27 mouse cellular contexts compared by ENCODE assay signal in the genomic region with DNA sequence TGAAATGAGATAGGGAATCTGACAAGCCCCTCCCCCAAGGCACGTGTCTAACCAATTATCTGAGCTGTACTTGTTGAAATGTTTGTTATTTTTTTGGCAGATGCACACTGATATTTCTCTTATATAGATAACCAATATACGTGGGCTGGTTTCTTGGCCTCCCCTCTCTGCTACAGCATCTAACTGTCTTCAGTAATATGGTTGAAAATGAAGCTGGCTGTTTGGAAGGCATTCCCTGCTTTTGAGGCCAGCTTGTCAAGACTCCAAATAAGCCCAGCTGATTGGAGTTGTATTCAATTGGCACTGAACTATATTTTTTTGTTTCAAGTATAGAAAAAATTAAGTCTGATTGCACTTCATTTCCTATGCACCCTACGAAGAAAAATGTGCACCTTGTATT.
A peak's percentile ranks its signal among the peaks of the same experiment; 100 is the strongest.
DNase-seq lines count a peak whose midpoint lies in the region; ATAC-seq lines count a peak whose summit lies in the region.
"Had no signal": no experiment of that assay in that cellular context is flagged by ENCODE, and none has a peak within 500 bp of the region (broad histone marks: within the 10 kb centered on the region; RNA-seq: fewer than 3 reads in every experiment).

No protein-coding gene starts in this region.

- no peak overlapping the region for H3K4me3 ChIP-seq in forebrain, embryonic 15.5 days
- H3K4me3 ChIP-seq in forebrain, embryonic 11.5 days (ENCODE audit: low read depth, low read length) = no peak overlapping the region
- H3K4me3 ChIP-seq: embryonic facial prominence, embryonic 12.5 days; erythroblast, embryonic 14.5 days; heart, adult 2 months; heart, embryonic 10.5 days; heart, embryonic 13.5 days had no signal

- no peaks in the 10 kb centered on the region for H3K4me1 ChIP-seq in forebrain, embryonic 15.5 days
- no peaks in the 10 kb centered on the region for H3K4me1 ChIP-seq in forebrain, embryonic 11.5 days (replicated peaks; ENCODE audit: control insufficient read depth, insufficient read depth, low read length)
- H3K4me1 ChIP-seq: embryonic facial prominence, embryonic 12.5 days; heart, embryonic 10.5 days; heart, embryonic 13.5 days had no signal

- H3K9me3 ChIP-seq in forebrain, embryonic 15.5 days = no peaks in the 10 kb centered on the region
- no peaks in the 10 kb centered on the region for H3K9me3 ChIP-seq in forebrain, embryonic 11.5 days (ENCODE audit: control insufficient read depth, low read length)
- H3K9me3 ChIP-seq: embryonic facial prominence, embryonic 12.5 days; heart, embryonic 10.5 days; heart, embryonic 13.5 days had no signal

- no peaks in the 10 kb centered on the region for H3K27me3 ChIP-seq in forebrain, embryonic 15.5 days
- H3K27me3 ChIP-seq in forebrain, embryonic 11.5 days (ENCODE audit: control insufficient read depth, insufficient read depth, low read length) = no peaks in the 10 kb centered on the region
- H3K27me3 ChIP-seq: embryonic facial prominence, embryonic 12.5 days; heart, embryonic 13.5 days had no signal

- no peak overlapping the region for H3K27ac ChIP-seq in forebrain, embryonic 15.5 days (replicated peaks)
- no peak overlapping the region for H3K27ac ChIP-seq in forebrain, embryonic 11.5 days (ENCODE audit: low read depth, low read length)
- H3K27ac ChIP-seq: embryonic facial prominence, embryonic 12.5 days; heart, adult 2 months; heart, embryonic 10.5 days; heart, embryonic 13.5 days; hindbrain, embryonic 14.5 days; hindbrain, postnatal 0 days had no signal

- H3K36me3 ChIP-seq in forebrain, embryonic 15.5 days = no peaks in the 10 kb centered on the region
- H3K36me3 ChIP-seq in forebrain, embryonic 11.5 days (ENCODE audit: control insufficient read depth, insufficient read depth, low read length) = no peaks in the 10 kb centered on the region
- H3K36me3 ChIP-seq: embryonic facial prominence, embryonic 12.5 days; heart, embryonic 10.5 days; heart, embryonic 13.5 days had no signal

- no peak overlapping the region for H3K9ac ChIP-seq in forebrain, embryonic 15.5 days (replicated peaks)
- no peak overlapping the region for H3K9ac ChIP-seq in forebrain, embryonic 11.5 days (ENCODE audit: low read length)
- H3K9ac ChIP-seq: embryonic facial prominence, embryonic 12.5 days; heart, embryonic 13.5 days; hindbrain, embryonic 14.5 days had no signal

- H3K4me2 ChIP-seq in forebrain, embryonic 15.5 days (replicated peaks) = no peak overlapping the region
- no peak overlapping the region for H3K4me2 ChIP-seq in forebrain, embryonic 11.5 days (ENCODE audit: low read depth, low read length, severe bottlenecking)
- H3K4me2 ChIP-seq: embryonic facial prominence, embryonic 12.5 days; heart, embryonic 13.5 days; hindbrain, embryonic 14.5 days had no signal

- DNase-seq in forebrain, embryonic 11.5 days (ENCODE audit: low spot score) = no peak
- no peak for DNase-seq in frontal cortex, postnatal 10 days (ENCODE audit: low spot score in 2 of 2)
- DNase-seq in layer of hippocampus, adult 9-11 months = peak; percentile 23
- no peak for DNase-seq in layer of hippocampus, adult 9-10 months (ENCODE audit: low spot score)
- DNase-seq in kidney, postnatal 36 days = no peak
- DNase-seq: adrenal gland, adult 2 months; adrenal gland, postnatal 14 days; cerebellum, adult 18-20 months; cerebellum, adult 9-10 months; cerebellum, postnatal 14 days; gastrocnemius, postnatal 10 days; gastrocnemius, postnatal 36 days; heart, adult 2 months; heart, postnatal 14 days; heart, postnatal 4 days; kidney, adult 18-20 months had no signal

- 64% methylated on average over 3 of the region's 3 CpGs for WGBS in forebrain, embryonic 15.5 days
- 78% methylated on average over 3 of the region's 3 CpGs for WGBS in forebrain, embryonic 11.5 days

- ATAC-seq in forebrain, embryonic 15.5 days (replicated peaks) = peak; percentile 57
- ATAC-seq in forebrain, embryonic 11.5 days (replicated peaks; ENCODE audit: low FRiP score) = no peak
- ATAC-seq in frontal cortex, adult (ENCODE audit: low TSS enrichment) = peak; percentile 38; the same call in 1 of the 2 replicates
- ATAC-seq: CD4-positive, CD25-positive, alpha-beta regulatory T cell, adult 4 months; hindbrain, postnatal 0 days; inflammation-experienced regulatory T-cells, adult 6 months; intestine, embryonic 16.5 days had no signal
